Mouse (Mus musculus) thymus, postnatal 36 days (tissue): Measurements from ENCODE around the gene Plpp4.

Source experiments
- DNase-seq, 2 experiments: peaks; one replicate each; pipeline ENCODE4 v3.0.0; 2022; ENCODE audit warnings: mixed read lengths in 2 of 2

Plpp4 gene

GRCm38 (mm10) chr7:129256621-129257373 is at the start of gene Plpp4:
Gene Plpp4, plus strand, starts transcription at chr7:129257031.
- DNase-seq, result no peak

- no peak for DNase-seq
Measured at GRCm38 (mm10) chr7:129215926-129216543, 40.8 kb upstream of the Plpp4 start.

- no peak for DNase-seq
Measured at GRCm38 (mm10) chr7:129216547-129217195, 40.2 kb upstream of the Plpp4 start.

GRCm38 (mm10) chr7:129220948-129221347 is 35.9 kb upstream of the Plpp4 start:
- no peak for DNase-seq

DNA sequence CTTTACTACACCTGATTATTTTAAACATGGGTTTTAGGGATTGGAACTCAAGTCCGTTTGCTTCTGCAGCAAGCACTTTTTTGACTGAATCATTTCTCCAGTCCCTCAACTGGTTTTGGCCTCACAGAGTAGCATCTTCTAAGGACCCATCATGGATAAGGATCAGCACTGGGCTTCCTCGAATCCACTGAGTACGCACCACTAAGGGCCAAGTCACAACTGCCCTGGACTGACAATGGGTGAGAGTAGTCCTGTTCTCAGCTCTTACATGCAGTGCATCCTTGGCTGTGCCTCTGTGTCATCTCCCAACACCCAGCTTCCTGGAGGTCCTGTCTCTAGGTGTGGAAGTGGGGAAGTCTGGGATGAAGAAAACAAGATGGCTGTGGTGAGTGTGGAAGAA is 35.2 kb upstream of the Plpp4 start:
- DNase-seq, result no peak

- no peak for DNase-seq
Measured at GRCm38 (mm10) chr7:129235410-129235809, 21.4 kb upstream of the Plpp4 start.

- no peak for DNase-seq
Measured at GRCm38 (mm10) chr7:129235995-129236394, 20.8 kb upstream of the Plpp4 start.

- DNase-seq, result no peak
Measured at GRCm38 (mm10) chr7:129250981-129251380, 5.8 kb upstream of the Plpp4 start.

DNA sequence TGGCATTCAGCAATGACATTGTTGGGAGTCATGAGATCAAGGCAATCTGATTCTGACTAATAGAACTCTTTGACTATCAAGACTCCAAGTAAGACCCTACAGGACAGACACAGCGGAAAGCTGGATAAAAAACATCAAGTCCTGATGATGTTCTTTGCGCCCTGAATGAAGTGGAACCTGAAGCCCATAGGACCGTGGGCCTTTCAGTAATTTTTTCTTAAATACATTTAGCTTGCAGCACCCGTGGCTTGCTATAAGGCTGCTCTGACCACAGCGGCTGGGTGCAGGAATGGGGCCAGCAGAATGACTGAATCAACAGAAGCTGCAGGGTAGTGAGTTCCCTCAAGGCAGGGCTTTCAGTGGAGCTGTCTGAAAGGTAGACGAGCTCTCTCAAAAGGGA is 3.4 kb upstream of the Plpp4 start:
- no peak for DNase-seq

DNA sequence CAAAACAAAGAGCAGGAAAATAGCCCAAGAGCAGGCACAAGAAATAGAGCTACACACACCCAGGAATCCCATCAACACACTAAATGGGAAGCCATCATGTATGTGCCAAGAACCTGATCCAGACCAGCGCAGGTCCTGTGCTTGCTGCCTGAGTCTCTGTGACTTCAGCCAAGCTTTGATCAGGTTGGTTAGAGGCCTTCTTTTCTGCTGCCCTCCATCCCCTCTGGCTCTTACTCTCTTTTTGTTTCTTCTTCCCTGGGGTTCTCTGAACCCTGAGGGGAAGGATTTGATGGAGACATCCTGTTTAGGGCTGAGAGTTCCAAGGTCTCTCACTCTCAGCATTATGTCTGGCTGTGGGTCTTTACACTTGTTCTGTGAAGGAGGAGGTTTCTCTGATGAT is 2.7 kb upstream of the Plpp4 start:
- DNase-seq, result no peak

- DNase-seq, result no peak
Measured at GRCm38 (mm10) chr7:129255406-129255805, 1.4 kb upstream of the Plpp4 start.

- DNase-seq, result no peak
Measured at GRCm38 (mm10) chr7:129257374-129258018, 665 bp downstream of the Plpp4 start.

- DNase-seq, result no peak
Measured at GRCm38 (mm10) chr7:129258331-129258730, 1.5 kb downstream of the Plpp4 start.

DNA sequence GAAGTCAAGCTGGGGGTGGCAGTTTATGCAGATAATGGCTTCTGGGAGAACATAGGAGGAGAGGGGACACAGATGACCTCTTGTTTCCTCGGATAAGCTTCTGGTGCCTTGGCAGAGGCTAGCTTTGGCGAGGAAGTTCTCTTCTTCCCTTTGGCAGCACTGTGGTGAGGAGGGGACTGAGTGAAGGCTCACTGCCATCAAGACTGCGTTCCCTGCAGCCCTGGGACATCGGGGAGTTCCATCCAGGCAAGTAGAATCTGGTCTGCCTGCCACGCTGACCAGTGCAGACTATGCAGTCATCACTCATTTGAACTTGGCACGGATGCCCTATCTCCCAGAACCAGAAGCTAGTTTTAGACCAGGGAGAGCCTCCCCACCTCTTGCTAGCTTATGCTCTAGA is 2.4 kb downstream of the Plpp4 start:
- DNase-seq, result no peak

DNA sequence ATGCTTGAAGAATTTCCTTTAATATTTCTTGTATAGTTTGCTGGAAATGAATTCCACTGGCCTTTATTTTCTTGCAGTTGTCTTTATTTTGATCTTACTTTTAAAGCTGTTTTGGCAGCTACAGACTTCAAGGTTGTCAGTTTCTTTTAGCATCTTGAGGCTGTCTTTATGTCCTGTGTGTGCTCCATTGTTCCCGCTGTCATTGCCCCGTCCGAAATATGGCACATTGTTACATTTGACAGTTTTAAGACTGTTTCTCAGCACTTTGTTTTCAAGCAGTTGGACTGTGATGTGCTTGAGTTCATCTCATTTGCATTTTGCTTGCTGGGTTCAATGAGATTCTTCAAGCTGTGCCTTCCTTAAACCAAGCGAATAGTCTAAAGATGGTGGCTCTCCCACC is 17.0 kb downstream of the Plpp4 start:
- DNase-seq, result no peak

- no peak for DNase-seq
Measured at GRCm38 (mm10) chr7:129274726-129275125, 17.9 kb downstream of the Plpp4 start.

DNA sequence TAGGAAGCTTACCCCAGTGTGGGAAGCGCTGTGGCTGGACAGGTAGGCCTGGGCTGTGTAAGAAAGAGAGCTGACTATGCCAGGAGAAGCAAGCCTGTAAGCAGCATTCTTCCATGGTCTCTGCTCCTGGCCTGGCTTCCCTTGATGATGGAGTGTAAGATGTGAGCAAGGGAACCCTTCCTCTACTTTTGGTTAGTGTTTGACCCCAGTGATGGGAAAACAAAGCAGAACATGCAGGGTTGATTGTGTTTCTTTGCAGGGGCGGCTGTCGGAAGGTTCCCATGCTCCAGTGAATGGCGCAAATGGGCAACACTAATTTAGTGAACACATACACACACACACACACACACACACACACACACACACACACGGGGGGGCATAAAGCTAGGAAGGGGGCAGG is 20.9 kb downstream of the Plpp4 start:
- DNase-seq, result no peak

- DNase-seq, result no peak
Measured at GRCm38 (mm10) chr7:129278801-129279200, 22.0 kb downstream of the Plpp4 start.

DNA sequence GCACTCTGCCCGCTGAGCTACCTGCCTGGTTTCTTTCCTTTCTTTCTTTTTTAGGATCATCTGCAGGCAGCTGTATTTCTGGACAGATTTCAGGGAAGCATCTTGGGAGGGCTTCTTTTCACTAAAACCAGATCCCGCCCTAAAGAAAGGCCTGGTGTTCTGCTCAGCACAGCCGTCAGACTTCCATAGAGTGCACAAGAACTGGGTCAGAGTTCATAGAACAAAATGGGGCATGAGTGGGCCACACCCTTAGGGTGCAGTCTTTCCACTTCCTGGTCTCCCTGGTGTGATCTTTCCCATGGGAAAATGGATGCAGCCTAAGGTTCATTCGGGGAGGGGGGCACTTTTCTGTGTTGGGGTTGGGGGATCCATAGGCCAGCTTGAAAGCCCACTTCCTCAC is 22.4 kb downstream of the Plpp4 start:
- DNase-seq, result no peak

DNA sequence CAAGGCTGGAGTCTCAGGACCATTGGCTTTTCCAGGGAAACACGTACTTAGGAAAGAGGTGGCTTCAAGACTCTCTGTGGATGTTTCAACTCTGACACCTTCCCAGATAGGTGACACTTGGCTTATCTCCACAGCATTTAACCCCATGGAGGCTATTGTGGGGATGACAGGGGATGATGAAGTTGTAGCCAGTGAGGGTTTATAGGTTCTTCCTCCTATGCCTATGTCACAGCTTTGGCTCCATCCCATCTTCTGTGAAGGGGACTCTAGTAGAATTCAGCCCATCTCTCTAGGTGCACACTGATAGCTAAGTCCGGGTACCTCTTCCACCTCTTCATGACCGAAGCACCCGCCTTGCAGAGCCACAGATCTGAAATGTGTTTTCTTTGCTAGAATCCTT is 25.1 kb downstream of the Plpp4 start:
- no peak for DNase-seq

DNA sequence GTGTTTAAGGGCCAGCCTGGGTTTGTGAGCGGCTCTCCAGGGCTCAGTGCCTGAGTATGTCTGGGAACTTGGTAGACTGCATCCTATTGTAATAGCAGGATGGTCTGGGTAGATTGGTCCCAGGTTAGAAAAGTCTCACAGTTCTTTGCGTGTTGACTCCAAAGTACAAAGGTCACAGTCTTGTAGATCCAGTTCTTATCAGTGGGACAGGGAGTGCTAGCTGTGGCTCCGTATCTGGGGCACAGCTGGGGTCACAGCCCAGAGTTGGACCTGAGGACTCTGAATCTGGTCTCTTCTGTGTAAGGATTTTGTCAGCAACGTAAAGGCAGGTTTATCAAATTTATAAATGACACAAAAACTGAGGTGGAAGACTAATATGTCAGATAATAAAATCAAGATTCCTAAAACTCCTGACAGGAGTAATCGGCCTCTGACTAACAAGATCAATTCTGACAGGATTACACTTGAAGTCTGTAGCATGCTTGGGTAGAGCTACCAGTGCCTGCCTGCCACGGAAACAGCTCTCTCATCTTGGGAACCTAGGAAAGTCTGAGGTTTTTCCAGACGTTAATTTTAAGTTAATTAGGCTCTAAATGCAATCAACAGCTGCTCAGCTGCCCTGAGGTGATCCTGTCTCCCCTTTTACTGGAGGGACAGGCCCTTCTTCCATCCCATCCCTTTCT is 28.5 kb downstream of the Plpp4 start:
- no peak for DNase-seq

- no peak for DNase-seq
Measured at GRCm38 (mm10) chr7:129293211-129293610, 36.4 kb downstream of the Plpp4 start.

- DNase-seq, result no peak
Measured at GRCm38 (mm10) chr7:129301622-129302021, 44.8 kb downstream of the Plpp4 start.
